Mouse (Mus musculus): Measurements from ENCODE around the gene Lrmda. TPM values are rescaled to one million over a fixed set of nuclear protein-coding genes. Genes with fewer than 3 reads are reported as not detected.

Lrmda gene
- total and polyA plus RNA-seq, 2 experiments = 0.18 to 0.50 TPM

DNA sequence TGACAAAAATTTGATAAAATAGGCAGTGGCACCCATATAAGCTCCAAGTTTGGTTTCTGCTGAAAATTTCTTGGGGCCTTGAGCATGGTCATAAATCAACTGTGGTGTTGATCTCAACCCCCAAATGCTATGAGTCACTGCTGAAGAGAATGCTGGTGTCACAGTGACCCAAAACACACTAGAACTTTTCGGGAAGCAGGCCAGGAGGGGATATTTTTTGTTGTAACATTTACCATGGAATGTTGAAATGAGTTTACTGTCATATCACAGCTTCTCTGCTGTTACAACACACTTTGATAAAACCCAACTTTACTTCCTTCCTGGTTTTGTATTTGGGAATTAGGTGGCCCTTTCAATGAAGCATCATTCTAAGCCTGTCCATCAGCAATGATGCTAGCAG is 1065.3 kb downstream of the Lrmda start:
- DNase-seq (ENCODE audit: extremely low read depth, low read depth, low spot score) = no peak
- TF ChIP-seq POLR2A (IDR thresholded peaks at IDR 0.05; ENCODE audit: extremely low read depth, insufficient read depth, low read length) (no peak), CTCF (IDR thresholded peaks at IDR 0.05; ENCODE audit: low read depth, low read length) (no peak)

GRCm38 (mm10) chr14:23093306-23093705 is 1073.8 kb downstream of the Lrmda start:
- TF ChIP-seq CTCF (IDR thresholded peaks at IDR 0.05; ENCODE audit: low read depth, low read length) (no peak), POLR2A (IDR thresholded peaks at IDR 0.05; ENCODE audit: extremely low read depth, insufficient read depth, low read length) (no peak)
- Histone ChIP-seq H3K79me2 (ENCODE audit: control insufficient read depth, insufficient read depth, low read length) (no peaks in the 10 kb centered on the region), H3K27ac (replicated peaks; ENCODE audit: insufficient read depth, low read depth, low read length) (no peak overlapping the region), H3K36me3 (ENCODE audit: control insufficient read depth, insufficient read depth, low read length) (no peaks in the 10 kb centered on the region), H3K4me1 (ENCODE audit: control insufficient read depth, insufficient read depth, low read length) (no peaks in the 10 kb centered on the region), H3K27me3 (ENCODE audit: control insufficient read depth, insufficient read depth, low read length) (no peaks in the 10 kb centered on the region), H3K4me3 (ENCODE audit: insufficient read depth, low read depth, low read length) (no peak overlapping the region), H3K9ac (ENCODE audit: low read depth, low read length) (no peak overlapping the region)
- 87% methylated on average over 4 of the region's 4 CpGs for WGBS
- DNase-seq (ENCODE audit: extremely low read depth, low read depth, low spot score) = no peak

More for the DNA sequence above, 1065.3 kb downstream of the Lrmda start:
- Histone ChIP-seq H3K9ac (ENCODE audit: low read depth, low read length) (no peak overlapping the region), H3K79me2 (ENCODE audit: control insufficient read depth, insufficient read depth, low read length) (no peaks in the 10 kb centered on the region), H3K27me3 (ENCODE audit: control insufficient read depth, insufficient read depth, low read length) (no peaks in the 10 kb centered on the region), H3K36me3 (ENCODE audit: control insufficient read depth, insufficient read depth, low read length) (no peaks in the 10 kb centered on the region), H3K4me1 (ENCODE audit: control insufficient read depth, insufficient read depth, low read length) (no peaks in the 10 kb centered on the region), H3K4me3 (ENCODE audit: insufficient read depth, low read depth, low read length) (no peak overlapping the region), H3K27ac (replicated peaks; ENCODE audit: insufficient read depth, low read depth, low read length) (no peak overlapping the region)
- WGBS = 47% methylated on average over 1 of the region's 1 CpGs

DNA sequence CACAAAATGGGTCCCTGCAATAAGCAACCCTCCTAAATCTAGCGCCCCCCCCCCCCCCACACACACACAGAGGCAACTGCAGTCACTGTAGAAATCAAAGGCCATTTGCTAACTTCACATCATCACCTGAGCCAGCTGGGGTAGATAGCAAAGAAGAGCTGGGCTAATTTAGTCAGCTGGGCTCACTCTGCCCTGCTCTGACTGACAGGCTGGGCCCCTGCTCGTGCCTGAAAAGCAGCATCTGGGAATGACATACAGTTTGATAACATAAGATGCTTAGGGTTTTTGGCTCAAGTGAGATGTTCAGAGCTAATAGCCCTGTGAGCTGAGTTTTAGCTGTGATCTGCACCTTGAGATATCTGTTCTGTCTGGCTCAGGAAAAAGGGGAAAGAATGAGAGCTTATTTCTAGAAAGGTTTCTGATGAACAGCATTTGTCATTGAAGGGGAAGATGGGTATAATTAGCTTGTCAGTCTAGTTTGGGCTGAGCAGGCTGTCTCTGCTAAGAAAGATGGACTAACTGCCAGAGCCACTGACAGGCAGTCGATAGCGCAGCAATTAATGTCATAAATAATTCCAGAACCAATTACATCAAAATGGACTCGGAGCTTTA is 1075.1 kb downstream of the Lrmda start:
- Histone ChIP-seq H3K27ac (replicated peaks; ENCODE audit: insufficient read depth, low read depth, low read length) (no peak overlapping the region), H3K36me3 (ENCODE audit: control insufficient read depth, insufficient read depth, low read length) (no peaks in the 10 kb centered on the region), H3K4me1 (ENCODE audit: control insufficient read depth, insufficient read depth, low read length) (no peaks in the 10 kb centered on the region), H3K9ac (ENCODE audit: low read depth, low read length) (no peak overlapping the region), H3K79me2 (ENCODE audit: control insufficient read depth, insufficient read depth, low read length) (no peaks in the 10 kb centered on the region), H3K4me3 (ENCODE audit: insufficient read depth, low read depth, low read length) (no peak overlapping the region), H3K27me3 (ENCODE audit: control insufficient read depth, insufficient read depth, low read length) (no peaks in the 10 kb centered on the region)
- WGBS = 71% methylated on average over 5 of the region's 5 CpGs
- DNase-seq (ENCODE audit: extremely low read depth, low read depth, low spot score) = no peak
- TF ChIP-seq POLR2A (IDR thresholded peaks at IDR 0.05; ENCODE audit: extremely low read depth, insufficient read depth, low read length) = no peak
- TF ChIP-seq CTCF (IDR thresholded peaks at IDR 0.05; ENCODE audit: low read depth, low read length) = no peak

GRCm38 (mm10) chr14:23095158-23096016 is 1075.9 kb downstream of the Lrmda start:
- no peaks in the 10 kb centered on the region for H3K79me2 ChIP-seq (ENCODE audit: control insufficient read depth, insufficient read depth, low read length)
- no peaks in the 10 kb centered on the region for H3K27me3 ChIP-seq (ENCODE audit: control insufficient read depth, insufficient read depth, low read length)
- no peaks in the 10 kb centered on the region for H3K36me3 ChIP-seq (ENCODE audit: control insufficient read depth, insufficient read depth, low read length)
- DNase-seq (ENCODE audit: extremely low read depth, low read depth, low spot score) = no peak
- no peak overlapping the region for H3K27ac ChIP-seq (replicated peaks; ENCODE audit: insufficient read depth, low read depth, low read length)
- H3K4me3 ChIP-seq (ENCODE audit: insufficient read depth, low read depth, low read length) = no peak overlapping the region
- 75% methylated on average over 10 of the region's 10 CpGs for WGBS
- no peak overlapping the region for H3K9ac ChIP-seq (ENCODE audit: low read depth, low read length)
- TF ChIP-seq CTCF (IDR thresholded peaks at IDR 0.05; ENCODE audit: low read depth, low read length) (no peak), POLR2A (IDR thresholded peaks at IDR 0.05; ENCODE audit: extremely low read depth, insufficient read depth, low read length) (no peak)
- H3K4me1 ChIP-seq (ENCODE audit: control insufficient read depth, insufficient read depth, low read length) = no peaks in the 10 kb centered on the region

GRCm38 (mm10) chr14:23096017-23096336 is 1076.5 kb downstream of the Lrmda start:
- Histone ChIP-seq H3K4me1 (ENCODE audit: control insufficient read depth, insufficient read depth, low read length) (no peaks in the 10 kb centered on the region), H3K79me2 (ENCODE audit: control insufficient read depth, insufficient read depth, low read length) (no peaks in the 10 kb centered on the region), H3K27me3 (ENCODE audit: control insufficient read depth, insufficient read depth, low read length) (no peaks in the 10 kb centered on the region), H3K4me3 (ENCODE audit: insufficient read depth, low read depth, low read length) (no peak overlapping the region), H3K36me3 (ENCODE audit: control insufficient read depth, insufficient read depth, low read length) (no peaks in the 10 kb centered on the region), H3K9ac (ENCODE audit: low read depth, low read length) (no peak overlapping the region), H3K27ac (replicated peaks; ENCODE audit: insufficient read depth, low read depth, low read length) (no peak overlapping the region)
- no peak for TF ChIP-seq POLR2A (IDR thresholded peaks at IDR 0.05; ENCODE audit: extremely low read depth, insufficient read depth, low read length)
- TF ChIP-seq CTCF (IDR thresholded peaks at IDR 0.05; ENCODE audit: low read depth, low read length) = no peak
- WGBS = 65% methylated on average over 3 of the region's 3 CpGs
- DNase-seq (ENCODE audit: extremely low read depth, low read depth, low spot score) = no peak

DNA sequence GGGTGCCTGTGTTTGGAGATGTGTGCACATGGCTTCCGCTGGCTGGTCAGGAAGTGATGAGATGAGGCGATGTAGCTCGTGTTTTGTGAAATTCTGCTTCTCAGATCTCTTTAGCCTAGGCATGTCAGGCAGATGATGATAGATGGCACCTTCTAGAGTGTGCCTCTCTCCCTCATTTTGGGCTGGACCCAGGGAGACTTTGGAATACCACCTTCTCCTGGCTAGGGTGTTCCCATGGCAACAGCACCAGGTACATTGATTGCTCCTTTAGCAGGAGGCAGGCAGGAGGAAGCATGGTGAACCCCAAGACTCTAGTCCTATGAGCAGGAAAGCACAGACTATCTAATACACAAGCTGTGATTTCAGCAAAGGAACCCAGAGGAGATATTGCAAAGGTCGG is 1076.9 kb downstream of the Lrmda start:
- Histone ChIP-seq H3K4me1 (ENCODE audit: control insufficient read depth, insufficient read depth, low read length) (no peaks in the 10 kb centered on the region), H3K36me3 (ENCODE audit: control insufficient read depth, insufficient read depth, low read length) (no peaks in the 10 kb centered on the region), H3K27ac (replicated peaks; ENCODE audit: insufficient read depth, low read depth, low read length) (no peak overlapping the region), H3K79me2 (ENCODE audit: control insufficient read depth, insufficient read depth, low read length) (no peaks in the 10 kb centered on the region), H3K4me3 (ENCODE audit: insufficient read depth, low read depth, low read length) (no peak overlapping the region), H3K9ac (ENCODE audit: low read depth, low read length) (no peak overlapping the region), H3K27me3 (ENCODE audit: control insufficient read depth, insufficient read depth, low read length) (no peaks in the 10 kb centered on the region)
- 88% methylated on average over 4 of the region's 4 CpGs for WGBS
- DNase-seq (ENCODE audit: extremely low read depth, low read depth, low spot score) = no peak
- no peak for TF ChIP-seq CTCF (IDR thresholded peaks at IDR 0.05; ENCODE audit: low read depth, low read length)
- no peak for TF ChIP-seq POLR2A (IDR thresholded peaks at IDR 0.05; ENCODE audit: extremely low read depth, insufficient read depth, low read length)

Other genes starting within 250 kb of the Lrmda start
- 87.0 and 89.3 TPM in 2 replicates for gene Vdac2, start 194.5 kb upstream of the Lrmda start, total RNA-seq (2014; rRNA removed)
- 66.0 and 108 TPM in 2 replicates for gene Vdac2, start 194.5 kb upstream of the Lrmda start, polyA plus RNA-seq (2012; rRNA removed)
- 4.1 and 8.0 TPM in 2 replicates for gene Comtd1, start 170.7 kb upstream of the Lrmda start, total RNA-seq (2014; rRNA removed)
- 8.6 and 10.1 TPM in 2 replicates for gene Comtd1, start 170.7 kb upstream of the Lrmda start, polyA plus RNA-seq (2012; rRNA removed)
- 0.37 and 0.60 TPM in 2 replicates for gene Zfp503, start 30.1 kb upstream of the Lrmda start, total RNA-seq (2014; rRNA removed)
- 1.6 and 1.7 TPM in 2 replicates for gene Zfp503, start 30.1 kb upstream of the Lrmda start, polyA plus RNA-seq (2012; rRNA removed)

All from liver, adult 2 months (tissue).